11 mouse cellular contexts compared by ENCODE assay signal in the genomic region with DNA sequence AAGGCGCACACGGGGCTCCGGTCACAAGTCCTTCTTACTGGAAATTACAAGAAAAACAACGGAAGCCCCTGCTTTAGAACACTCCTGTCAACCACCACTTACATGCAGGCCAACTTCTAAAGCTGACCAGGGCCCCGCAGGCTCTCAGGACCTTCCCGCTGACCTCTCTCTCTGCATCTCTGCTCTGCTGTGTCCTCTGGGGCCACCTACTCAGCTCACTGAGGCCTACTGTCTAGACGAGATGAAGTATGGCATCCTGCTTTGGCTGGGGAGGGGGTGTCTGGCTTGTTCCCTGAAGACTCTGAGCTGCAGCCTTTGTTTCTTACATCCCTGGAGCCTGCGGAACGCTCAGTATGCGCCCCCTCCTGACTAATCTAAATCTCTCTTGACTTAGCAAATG.
DNase-seq lines count a peak whose midpoint lies in the region; ATAC-seq and TF ChIP-seq lines count a peak whose summit lies in the region.
"Had no signal": no experiment of that assay in that cellular context is flagged by ENCODE, and none has a peak within 500 bp of the region (broad histone marks: within the 10 kb centered on the region; RNA-seq: fewer than 3 reads in every experiment).

No protein-coding gene starts in this region.

- intact Hi-C loops in heart, postnatal 25 days (cut with DNase I), result no loop called here
- intact Hi-C loops in gastrocnemius, postnatal 36 days (cut with DNase I), result no loop called here

- H3K27me3 ChIP-seq in heart, embryonic 15.5 days, result no peaks in the 10 kb centered on the region
- no peaks in the 10 kb centered on the region for H3K27me3 ChIP-seq in forebrain, postnatal 0 days (ENCODE audit: insufficient read depth, low read length)

- 53% methylated on average over 10 of the region's 10 CpGs for WGBS in heart, embryonic 15.5 days
- WGBS in forebrain, postnatal 0 days, result 66% methylated on average over 10 of the region's 10 CpGs

- no peak overlapping the region for H3K9ac ChIP-seq in heart, embryonic 15.5 days
- H3K9ac ChIP-seq in forebrain, postnatal 0 days, result no peak overlapping the region
- H3K9ac ChIP-seq: liver, embryonic 14.5 days had no signal

- H3K4me3 ChIP-seq in heart, embryonic 15.5 days, result no peak overlapping the region
- H3K4me3 ChIP-seq in forebrain, postnatal 0 days (ENCODE audit: low read depth, low read length), result no peak overlapping the region

- ATAC-seq in heart, embryonic 15.5 days (replicated peaks; ENCODE audit: insufficient number of reproducible peaks, insufficient read depth, low FRiP score, low read depth), result no peak
- ATAC-seq in forebrain, postnatal 0 days, result peak; percentile 77

- no peak for DNase-seq in heart, postnatal 25 days (ENCODE audit: low spot score)
- peak; percentile 74 for DNase-seq in Muller cell, postnatal 12 days (ENCODE audit: inconsistent ontology term)
- no peak for DNase-seq in forebrain, postnatal 0 days
- peak; percentile 76 for DNase-seq in mesoderm, embryonic 11.5 days (ENCODE audit: low read depth, low spot score)
- no peak for DNase-seq in testis, postnatal 14 days (ENCODE audit: low spot score)
- DNase-seq in layer of hippocampus, adult 8-10 months (ENCODE audit: low spot score in 2 of 2), result no peak
- no peak for DNase-seq in gastrocnemius, postnatal 36 days
- DNase-seq: adrenal gland, postnatal 10 days; right cerebral cortex, postnatal 4 days had no signal

- TF ChIP-seq CTCF in forebrain, postnatal 0 days (IDR thresholded peaks at IDR 0.05; ENCODE audit: low read depth), result no peak

- H3K4me1 ChIP-seq in heart, embryonic 15.5 days (replicated peaks), result 0 out of 2 replicates have a peak, but pooled peaks cover 9% of the 10 kb centered on the region
- no peaks in the 10 kb centered on the region for H3K4me1 ChIP-seq in forebrain, postnatal 0 days (ENCODE audit: insufficient read depth)

- H3K27ac ChIP-seq in heart, embryonic 15.5 days, result 0 out of 2 replicates have a peak overlapping the region, but pooled peaks have one; percentile 33
- H3K27ac ChIP-seq in forebrain, postnatal 0 days (ENCODE audit: low read depth, low read length), result no peak overlapping the region
- H3K27ac ChIP-seq: liver, embryonic 14.5 days had no signal

- no peaks in the 10 kb centered on the region for H3K9me3 ChIP-seq in heart, embryonic 15.5 days (replicated peaks)
- no peaks in the 10 kb centered on the region for H3K9me3 ChIP-seq in forebrain, postnatal 0 days (ENCODE audit: low read length)

- no peak overlapping the region for H3K4me2 ChIP-seq in heart, embryonic 15.5 days
- no peak overlapping the region for H3K4me2 ChIP-seq in forebrain, postnatal 0 days (ENCODE audit: low read depth)

- H3K36me3 ChIP-seq in heart, embryonic 15.5 days, result no peaks in the 10 kb centered on the region
- no peaks in the 10 kb centered on the region for H3K36me3 ChIP-seq in forebrain, postnatal 0 days (ENCODE audit: insufficient read depth)

Comparison
In these comparisons a context has a peak if more than half of its experiments do, and no peak if none do; other contexts are left out.
1. DNase-seq: peak in Muller cell, postnatal 12 days (single experiment) and mesoderm, embryonic 11.5 days (single experiment); none in heart, postnatal 25 days (single experiment), forebrain, postnatal 0 days (single experiment), testis, postnatal 14 days (single experiment), layer of hippocampus, adult 8-10 months (0 of 2) and gastrocnemius, postnatal 36 days (0 of 2).